Mouse (Mus musculus): ENCODE results near the gene Iqck. TPM values are rescaled to one million over a fixed set of nuclear protein-coding genes. Genes with fewer than 3 reads are reported as not detected.

Gene Iqck
- polyA plus RNA-seq (2012; rRNA removed), result 0.15 and 0.56 TPM in 2 replicates

DNA sequence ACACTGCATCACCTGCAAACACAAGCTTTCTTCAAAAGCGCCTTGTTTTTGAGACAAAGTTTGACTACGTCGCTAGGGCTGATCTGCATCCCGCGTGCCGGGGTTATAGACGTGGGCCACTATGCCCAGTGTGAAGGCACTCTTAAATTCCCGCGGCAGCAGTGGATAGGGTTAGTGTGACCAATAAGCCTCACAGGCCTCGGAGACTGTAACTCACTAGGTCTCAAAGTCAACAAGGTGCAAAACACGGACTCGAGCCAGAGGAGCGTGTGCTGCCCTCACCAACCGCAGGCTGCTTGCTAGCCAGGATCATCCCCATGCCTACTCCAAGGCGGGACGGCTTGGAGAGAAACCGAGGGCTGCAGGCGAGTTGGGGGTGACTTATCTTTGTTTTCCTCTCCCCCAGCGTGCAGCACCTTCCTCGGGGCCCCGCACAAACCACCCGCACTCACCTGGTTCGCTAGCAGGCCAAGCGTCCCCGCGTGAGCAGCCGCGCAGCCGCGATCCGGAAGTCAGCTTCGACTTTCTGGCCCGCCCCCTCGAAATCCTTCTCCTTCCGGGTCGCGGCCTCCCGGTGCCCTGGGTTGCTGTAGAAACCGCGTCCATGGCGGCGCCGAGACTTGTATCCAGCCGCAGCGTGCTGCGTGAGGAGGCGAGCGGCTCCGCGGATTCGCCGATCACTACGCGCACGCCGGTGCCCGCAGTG lies at the start of gene Iqck:
Gene Iqck, plus strand, starts transcription at position 582 of the 706 bp plus-strand sequence.

GRCm38 (mm10) chr7:118855877-118856304 lies 339 bp downstream of the Iqck start, which contains the start of gene Knop1:
Knop1 (minus strand) TSS chr7:118856254.

GRCm38 (mm10) chr7:118995007-118995406 lies 139.5 kb downstream of the Iqck start, which contains the start of gene Gprc5b:
Gprc5b (minus strand) TSS chr7:118995211.

Other genes with a start within 250 kb of the Iqck start
- gene Gde1, start 150.0 kb upstream of the Iqck start, polyA plus RNA-seq (2012; rRNA removed), result 333 and 1,310 TPM in 2 replicates
- 0.31 and 0.32 TPM in 2 replicates for gene Ccp110, start 143.2 kb upstream of the Iqck start, polyA plus RNA-seq (2012; rRNA removed)
- gene Vps35l, start 115.5 kb upstream of the Iqck start, polyA plus RNA-seq (2012; rRNA removed), result 10.6 and 11.6 TPM in 2 replicates
- gene Knop1, start 502 bp downstream of the Iqck start, polyA plus RNA-seq (2012; rRNA removed), result 1.4 and 2.3 TPM in 2 replicates
- gene Gprc5b, start 139.5 kb downstream of the Iqck start, polyA plus RNA-seq (2012; rRNA removed), result 5.0 TPM in 2 replicates